Mouse (Mus musculus) testis, postnatal 10 days (tissue): ENCODE measurements around the gene Egfl8.

Experiments used
- DNase-seq: peaks from one replicate; pipeline ENCODE4 v3.0.0; 2021; ENCODE audit warnings: low spot score

The Egfl8 gene

DNA sequence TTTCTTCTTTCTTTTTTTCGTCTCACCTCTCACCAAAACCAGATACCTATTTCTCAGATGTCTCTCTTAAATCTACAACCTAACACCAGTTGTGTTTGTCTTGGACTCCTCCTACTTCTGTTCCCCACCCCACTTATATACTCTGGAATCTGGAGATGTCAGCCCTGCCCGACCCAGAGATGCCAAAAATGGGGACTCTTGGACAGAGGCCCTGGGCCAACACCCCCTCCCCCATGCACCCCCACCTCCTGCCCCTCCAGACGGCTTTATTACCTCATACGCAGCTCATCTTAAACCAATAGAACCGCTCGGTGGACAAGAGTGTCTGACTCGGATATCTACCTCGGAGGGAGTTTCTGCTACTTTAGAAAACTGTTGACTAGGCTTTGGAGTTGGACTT is 19.7 kb downstream of the Egfl8 start:
- no peak for DNase-seq

DNA sequence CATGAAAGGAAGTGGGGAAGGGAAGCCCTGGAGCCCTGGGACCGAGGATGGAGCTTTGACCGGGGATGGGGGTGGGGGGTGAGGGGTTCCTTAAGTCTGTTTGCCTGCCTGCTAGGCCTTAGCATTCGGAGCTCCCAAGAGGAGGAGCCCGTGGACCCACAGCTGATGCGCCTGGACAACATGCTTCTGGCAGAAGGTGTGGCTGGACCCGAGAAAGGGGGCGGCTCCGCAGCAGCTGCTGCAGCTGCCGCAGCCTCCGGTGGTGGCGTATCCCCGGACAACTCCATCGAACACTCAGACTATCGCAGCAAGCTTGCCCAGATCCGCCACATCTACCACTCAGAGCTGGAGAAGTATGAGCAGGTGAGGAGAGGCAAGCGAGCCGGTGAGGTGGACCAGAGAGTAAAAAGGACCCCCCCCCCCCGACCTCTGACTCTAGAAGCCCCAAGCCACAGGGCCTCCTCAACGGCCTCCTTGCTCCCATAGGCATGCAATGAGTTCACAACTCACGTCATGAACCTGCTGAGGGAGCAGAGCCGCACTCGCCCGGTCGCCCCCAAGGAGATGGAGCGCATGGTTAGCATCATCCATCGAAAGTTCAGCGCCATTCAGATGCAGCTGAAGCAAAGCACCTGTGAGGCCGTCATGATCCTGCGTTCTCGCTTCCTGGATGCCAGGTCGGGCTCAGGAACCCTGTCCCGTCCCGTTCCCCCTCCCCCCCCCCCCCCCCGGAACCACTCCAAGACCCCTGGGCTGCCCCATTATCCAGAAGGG is 21.8 kb downstream of the Egfl8 start:
- no peak for DNase-seq

DNA sequence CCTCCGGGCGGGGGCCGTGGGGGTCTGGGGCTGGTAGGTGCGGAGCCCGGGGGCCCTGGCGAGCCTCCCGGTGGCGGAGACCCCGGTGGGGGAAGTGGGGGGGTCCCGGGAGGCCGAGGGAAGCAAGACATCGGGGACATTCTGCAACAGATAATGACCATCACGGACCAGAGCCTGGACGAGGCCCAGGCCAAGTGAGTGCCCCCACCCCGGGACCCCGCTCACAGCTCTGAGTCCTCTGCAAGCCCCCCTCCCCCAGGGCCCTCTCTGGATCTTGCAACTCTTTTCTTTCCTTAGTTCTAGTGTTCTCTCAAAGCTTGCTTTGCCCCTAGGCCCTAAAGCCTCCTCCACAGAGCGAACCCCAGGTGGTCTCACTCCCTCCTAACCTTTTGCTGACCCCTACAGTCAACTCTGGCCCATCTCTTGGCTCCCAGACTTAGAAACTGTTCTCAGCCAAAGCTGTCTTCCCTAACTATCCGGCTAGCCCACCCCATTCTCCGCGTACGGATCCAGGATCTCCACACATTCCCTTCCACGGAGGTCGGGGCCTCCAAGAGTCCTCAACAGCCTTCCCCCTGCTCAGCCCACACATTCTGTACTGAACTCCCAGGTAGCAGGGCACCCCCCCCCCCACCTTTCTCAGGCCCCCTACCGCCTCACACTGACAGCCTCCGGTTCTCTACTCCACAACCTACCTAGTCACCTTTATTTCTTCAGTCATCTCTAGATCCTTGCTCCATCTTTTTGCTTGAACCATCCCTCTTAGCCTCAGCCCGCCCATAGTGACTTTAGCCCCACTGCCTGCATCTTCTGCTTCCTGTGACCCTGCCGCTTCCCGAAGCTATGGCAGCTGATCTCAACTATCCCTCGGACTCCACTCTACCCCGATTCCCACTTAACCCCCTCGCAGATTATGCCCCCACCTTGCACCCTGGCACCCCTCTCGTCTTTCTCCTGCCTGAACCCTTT is 22.9 kb downstream of the Egfl8 start:
- no peak for DNase-seq

DNA sequence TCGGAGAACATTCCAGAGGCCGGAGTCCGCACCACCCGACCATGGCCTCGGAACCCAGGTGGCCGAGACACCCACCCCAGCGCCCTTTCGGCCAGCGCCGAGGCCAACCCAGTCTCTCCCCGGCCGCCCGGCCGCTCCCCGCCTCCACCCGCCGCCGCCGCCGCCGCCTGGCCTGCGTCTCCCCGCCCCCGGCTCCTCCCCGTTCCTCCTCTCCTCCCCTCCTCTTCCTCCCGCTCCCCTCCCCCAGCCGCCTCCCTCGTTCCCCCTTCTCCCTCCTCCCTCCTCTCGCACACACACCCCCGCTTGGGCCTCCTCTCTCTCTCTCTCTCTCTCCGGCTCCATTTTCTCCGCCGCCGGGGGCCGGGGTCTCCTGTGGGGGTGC is 23.8 kb downstream of the Egfl8 start:
- DNase-seq: peak; percentile 98

DNA sequence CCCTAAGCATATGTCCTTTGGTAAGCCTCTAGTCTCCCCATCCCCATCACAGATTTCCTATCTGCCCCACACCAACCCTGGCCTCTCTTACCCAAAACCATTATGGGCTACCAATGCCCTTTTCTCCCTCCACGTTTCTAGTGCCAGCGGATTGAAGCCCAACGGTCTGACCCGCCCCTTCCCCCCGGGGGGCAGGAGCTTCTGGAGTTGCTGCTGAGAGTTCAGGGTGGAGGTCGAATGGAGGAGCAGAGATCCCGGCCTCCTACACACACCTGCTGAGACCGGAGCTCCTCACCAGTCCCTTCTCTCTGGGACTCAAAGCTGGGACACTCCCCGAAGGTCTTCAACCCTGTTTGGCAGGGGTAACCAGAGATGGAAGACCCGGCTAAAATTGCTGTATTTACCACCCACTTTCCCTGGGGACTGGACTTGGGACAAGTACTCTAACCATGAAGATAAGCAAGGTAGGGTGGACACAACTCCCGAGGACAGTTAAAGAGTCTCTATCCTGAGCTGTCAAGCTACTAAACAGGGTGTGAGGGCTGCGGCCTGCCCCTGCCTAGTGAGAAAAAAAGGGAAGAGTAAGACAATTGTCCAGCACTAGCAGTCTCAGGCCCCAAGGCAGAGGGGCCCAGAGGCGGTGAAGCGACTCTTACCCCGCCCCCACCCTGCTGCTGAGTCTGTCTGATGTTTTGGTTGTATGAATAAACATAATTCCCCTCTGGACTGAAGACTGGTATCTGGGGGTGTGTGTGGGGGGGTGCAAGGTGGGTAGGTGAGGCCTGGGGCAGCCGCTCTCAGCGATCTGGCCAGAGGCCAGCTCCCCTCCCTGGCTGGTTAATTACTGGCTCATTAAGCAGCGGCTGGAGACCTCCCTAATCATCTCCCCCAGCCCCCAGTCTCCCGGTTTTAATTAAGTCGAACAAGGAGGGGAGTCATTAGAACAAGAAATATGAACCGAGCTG is 24.5 kb downstream of the Egfl8 start, which contains the start of gene Pbx2:
TSS of gene Pbx2 (plus strand) at position 238 of the 965 bp plus-strand sequence.
- no peak for DNase-seq

DNA sequence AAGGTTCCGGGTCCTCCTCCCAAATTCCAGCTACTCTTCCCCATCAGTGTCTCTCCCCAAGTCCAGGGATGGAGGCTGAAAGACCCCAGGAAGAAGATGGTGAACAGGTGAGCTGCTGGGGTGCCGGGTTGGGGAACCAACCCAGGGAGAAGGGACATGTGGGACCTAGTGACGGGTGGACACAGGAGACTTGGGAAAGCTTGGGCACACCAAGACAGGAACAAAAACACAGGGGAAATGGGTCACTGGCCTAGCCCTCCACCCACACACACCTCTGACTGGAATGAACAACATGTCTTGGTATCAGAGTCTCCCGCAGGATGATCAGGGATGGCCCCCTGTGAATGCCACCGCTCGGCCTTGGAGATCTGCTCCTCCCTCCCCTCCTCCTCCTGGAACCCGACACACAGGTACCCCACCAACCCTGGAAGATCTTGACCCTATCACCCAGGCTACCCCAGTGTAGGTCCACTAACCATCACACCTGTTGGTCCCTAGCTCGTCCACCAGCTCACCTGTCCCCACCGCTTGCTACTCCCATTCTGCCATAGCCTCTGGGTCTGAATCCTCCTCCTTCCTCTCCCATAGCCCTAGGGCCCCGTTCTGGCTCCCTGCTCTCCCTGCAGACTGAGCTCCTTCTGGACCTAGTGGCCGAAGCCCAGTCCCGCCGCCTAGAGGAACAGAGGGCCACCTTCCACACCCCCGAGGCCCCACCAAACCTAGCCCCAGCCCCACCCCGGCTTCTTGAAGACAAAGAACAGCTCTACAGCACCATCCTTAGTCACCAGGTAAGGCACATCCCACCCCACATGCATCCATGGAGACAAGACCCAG is 25.4 kb downstream of the Egfl8 start:
- DNase-seq: peak; percentile 51

DNA sequence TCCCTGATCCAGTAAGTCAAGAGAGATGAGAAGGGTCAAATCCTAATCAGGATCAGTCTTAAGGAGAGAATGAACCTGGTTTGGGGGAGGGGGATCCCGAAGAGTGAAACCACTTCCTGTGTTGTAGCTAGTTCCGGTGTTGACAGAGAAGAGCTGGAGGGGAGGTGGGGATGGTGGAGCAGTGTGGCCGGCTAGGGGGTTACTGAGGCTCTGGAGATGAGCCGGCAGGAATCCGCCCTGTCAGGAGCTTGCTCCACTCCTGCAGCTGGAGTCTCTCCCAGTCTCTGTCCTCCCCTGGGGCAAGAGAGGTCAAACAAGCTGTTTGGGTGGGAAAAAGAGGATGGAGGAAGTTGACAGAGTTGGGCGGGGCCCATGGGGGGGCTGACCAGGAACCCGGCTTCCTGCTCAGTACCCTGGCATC is 26.1 kb downstream of the Egfl8 start, which contains the start of gene Gpsm3:
TSS of gene Gpsm3 (plus strand) at position 126 of the 421 bp plus-strand sequence.
- peak; percentile 80 for DNase-seq

DNA sequence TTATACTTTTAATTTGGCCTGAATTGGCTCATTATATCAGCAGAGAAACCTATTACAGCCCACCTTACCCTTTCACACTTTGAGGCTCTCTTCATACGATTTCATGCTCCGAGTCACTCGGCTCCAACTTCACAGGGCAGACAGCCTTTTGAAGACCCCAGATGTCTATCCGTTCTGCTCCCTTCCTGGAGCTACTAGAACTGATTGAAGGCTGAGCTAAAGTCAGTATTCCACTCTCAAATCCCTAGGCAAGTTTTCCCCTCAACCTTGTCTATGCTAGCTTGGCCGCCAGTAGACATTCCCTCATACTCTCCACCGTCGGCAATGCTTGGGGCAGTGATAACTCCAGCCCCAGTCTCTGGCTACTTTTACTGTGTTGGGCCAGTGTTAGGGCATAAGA is 26.6 kb downstream of the Egfl8 start:
- DNase-seq: no peak

DNA sequence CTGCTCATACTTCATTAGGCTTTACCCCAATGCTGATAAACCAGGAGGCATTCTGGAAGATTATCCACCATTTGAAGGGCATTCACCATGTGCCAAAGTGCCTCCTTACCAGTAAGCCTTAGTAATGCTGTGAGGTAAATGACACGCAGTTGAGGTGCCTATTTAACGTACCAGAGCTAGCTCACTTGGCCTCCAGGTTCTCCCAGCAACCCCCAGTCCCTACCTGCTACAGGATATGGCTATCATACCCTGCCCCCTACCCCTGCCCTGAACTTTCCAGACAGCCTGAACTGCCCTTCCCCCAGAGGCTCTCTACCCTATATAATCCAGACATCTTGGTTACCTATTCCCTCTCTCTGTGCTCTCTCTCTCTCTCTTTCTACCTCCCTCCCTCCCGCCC is 27.0 kb downstream of the Egfl8 start:
- DNase-seq: no peak

DNA sequence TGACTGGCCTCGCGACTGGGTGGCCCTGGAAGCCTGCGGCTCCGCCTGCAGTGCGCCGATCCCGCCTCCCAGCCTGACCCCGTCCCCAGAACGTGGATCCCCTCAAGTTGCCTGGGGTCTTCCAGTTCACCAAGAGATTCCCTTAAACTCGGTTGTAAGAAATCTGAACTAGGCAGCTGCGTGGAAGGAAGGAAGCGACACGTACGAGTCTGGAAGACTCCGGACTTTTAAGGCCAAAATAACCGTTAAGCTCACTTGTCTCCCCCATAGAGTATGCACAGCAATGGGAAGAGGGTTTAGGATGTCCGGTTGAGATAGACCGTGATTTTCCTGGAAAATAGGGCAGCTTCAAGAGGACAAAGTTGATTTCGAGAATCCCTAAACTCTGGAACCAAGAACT is 28.0 kb downstream of the Egfl8 start:
- no peak for DNase-seq

DNA sequence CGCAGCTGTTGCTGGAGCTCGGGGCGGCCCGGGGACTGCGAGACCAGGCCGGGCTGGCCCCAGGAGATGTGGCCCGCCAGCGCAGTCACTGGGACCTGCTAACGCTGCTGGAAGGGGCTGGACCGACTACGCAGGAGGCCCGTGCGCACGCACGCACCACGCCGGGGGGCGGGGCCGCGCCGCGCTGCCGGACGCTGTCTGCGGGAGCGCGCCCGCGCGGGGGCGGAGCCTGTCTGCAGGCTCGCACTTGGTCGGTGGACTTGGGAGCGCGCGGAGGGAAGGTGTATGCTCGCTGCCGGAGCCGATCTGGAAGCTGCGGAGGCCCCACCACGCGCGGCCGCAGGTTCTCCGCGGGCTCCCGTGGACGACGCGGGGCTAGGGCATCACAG is 28.4 kb downstream of the Egfl8 start:
- peak; percentile 98 for DNase-seq

DNA sequence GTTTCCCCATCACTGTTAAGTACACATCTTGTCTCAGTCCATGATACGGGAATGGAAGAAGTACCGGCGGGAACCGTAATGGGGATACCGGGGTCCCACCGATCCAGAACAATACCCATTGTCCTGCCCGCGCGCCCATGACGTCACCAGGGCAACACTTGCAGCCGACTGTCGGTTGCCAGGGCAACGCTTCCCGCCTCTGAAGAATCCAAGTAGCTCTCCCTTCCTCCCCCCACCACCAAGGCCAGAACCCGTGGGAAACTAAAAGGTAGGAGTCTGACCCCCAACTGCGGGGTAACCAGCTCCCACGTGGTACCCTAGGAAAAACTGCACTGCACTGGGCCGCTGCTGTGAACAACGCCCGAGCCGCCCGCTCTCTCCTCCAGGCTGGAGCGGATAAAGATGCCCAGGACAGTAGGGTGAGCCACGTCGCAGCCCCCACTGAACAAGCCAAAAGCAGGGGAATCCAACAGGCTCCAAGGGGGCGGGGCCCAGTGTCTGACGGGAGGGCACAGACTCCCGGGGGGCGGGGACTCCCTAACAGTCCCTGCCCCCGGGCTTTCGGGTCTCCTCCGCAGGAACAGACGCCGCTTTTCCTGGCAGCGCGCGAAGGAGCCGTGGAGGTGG is 28.9 kb downstream of the Egfl8 start:
- peak; percentile 96 for DNase-seq

DNA sequence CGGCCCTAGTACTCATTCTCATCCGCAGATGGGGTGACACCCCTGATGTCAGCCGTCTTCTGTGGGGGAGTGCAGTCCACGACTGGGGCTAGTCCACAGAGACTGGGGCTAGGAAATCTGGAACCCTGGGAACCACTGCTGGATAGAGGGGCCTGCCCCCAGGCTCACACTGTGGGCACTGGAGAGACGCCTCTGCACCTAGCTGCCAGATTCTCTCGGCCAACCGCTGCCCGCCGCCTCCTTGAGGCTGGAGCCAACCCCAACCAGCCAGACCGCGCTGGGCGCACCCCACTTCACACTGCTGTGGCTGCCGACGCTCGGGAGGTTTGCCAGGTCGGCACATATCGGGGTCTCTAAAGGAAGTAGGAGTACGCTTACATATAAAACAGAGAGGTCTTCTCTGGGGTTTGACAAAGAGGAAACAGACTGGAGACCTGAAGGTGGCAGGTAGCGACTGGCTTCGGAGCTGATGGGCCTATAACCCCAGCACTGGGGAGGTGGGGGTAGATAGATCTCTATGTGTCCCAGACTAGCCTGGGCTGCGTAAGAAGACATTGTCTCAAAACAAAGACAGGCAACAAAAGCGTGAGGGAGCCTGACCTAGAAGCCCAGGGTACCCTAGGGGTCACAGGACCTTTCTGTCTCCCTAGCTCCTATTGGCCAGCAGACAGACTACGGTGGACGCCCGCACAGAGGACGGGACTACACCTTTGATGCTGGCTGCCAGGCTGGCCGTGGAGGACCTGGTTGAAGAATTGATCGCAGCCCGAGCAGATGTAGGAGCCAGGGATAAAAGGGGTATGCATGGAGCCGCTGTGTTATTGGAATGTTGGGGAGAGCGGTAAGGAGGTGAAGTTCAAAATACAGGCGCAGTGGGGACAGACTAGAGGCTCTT is 29.6 kb downstream of the Egfl8 start:
- DNase-seq: peak; percentile 49

DNA sequence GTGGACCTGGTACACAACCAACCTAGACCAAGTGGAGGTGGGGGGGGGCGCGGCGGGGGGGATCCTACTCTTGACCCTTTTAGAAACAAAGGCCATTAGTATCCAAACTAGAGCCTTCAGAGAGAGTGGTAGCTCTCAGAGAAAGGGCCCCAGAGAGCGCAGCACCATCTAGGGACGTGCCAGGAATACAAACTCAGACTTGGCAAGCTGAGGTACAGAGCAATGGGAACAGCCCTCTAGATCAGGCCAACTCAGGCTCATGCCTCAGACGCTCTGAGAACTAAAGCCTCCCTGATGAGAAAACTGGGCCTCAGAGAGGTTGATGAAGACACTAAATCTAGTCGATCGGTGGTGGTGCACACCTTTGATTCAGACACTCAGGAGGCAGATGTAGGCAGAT is 30.6 kb downstream of the Egfl8 start:
- no peak for DNase-seq

DNA sequence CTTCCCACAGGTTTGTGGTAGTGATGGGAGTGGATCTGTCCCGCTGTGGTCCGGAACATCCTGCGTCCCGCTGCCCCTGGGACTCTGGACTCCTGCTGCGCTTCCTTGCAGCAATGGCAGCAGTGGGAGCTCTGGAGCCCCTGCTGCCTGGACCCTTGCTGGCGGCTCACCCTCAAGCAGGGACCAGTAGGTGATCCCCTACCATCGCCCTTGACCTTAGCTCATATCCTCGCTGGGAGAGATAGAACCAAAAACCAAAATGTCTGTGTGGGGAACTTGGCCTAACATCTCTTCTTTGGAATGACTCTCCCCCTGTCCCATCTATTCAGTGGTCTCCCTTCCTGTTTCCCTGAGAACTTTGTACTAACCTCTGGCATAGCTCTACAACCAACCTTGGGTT is 32.0 kb downstream of the Egfl8 start:
- no peak for DNase-seq

DNA sequence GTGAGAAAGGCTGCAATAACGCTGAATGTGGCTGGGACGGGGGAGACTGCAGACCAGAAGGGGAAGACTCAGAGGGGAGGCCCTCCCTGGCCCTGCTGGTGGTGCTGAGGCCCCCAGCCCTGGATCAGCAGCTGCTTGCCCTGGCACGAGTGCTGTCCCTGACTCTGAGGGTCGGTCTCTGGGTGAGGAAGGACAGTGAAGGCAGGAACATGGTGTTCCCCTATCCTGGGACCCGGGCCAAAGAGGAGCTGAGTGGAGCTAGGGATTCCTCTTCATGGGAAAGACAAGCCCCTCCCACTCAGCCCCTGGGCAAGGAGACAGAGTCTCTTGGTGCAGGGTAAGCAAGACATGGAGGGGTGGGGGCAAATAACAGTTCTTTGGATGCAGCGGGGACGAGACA is 32.4 kb downstream of the Egfl8 start:
- DNase-seq: peak; percentile 94

DNA sequence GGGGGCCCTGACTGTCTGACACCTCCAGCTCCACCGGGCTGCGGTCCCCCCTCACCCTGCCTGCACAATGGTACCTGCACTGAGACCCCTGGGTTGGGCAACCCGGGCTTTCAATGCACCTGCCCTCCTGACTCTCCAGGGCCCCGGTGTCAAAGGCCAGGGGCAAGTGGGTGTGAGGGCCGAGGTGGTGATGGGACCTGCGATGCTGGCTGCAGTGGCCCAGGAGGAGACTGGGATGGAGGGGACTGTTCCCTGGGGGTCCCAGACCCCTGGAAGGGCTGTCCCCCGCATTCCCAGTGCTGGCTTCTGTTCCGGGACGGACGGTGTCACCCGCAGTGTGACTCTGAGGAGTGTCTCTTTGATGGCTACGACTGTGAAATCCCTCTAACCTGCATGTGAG is 33.2 kb downstream of the Egfl8 start:
- no peak for DNase-seq

DNA sequence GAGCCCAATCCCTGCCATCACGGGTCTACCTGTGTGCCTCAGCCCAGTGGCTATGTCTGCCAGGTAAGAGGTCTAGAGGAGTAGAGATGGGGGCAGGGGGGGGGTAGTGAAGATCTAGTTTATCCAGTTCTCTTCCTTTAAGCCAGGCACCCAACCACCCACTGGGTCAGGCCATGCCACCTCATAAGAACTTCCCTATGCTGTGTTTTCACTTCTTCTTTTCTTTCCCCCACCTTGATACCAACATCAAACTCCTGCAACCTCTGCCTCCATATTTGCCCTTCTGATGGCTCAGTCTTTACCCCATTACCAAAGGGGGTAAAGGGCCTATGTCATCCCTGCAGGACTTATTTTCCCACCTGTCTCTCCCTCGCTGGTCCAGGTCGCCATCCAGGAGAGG is 37.7 kb downstream of the Egfl8 start:
- no peak for DNase-seq

DNA sequence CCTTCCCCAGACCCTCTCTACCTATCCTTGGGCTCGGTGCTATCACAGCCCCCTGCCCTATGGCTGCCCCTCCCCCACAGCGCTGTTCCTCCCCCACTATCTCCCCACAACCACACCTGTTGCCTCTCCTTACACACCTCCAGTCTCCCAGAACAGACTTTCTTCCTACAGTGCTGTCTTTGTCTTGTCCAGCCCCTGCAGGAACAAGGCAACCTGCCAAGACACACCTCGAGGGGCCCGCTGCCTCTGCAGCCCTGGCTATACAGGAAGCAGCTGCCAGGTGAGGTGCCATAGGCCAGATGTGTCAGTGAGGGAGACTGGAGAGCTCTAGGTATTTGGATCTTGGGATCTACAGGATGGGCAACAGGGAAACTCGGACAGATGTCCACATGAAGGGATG is 39.2 kb downstream of the Egfl8 start:
- DNase-seq: no peak
